Mouse (Mus musculus): Measurements from ENCODE around the gene Celf2.

GRCm38 (mm10) chr2:6726071-6726470 lies 783.3 kb downstream of the Celf2 start:
- TF ChIP-seq POLR2A (IDR thresholded peaks at IDR 0.05; ENCODE audit: borderline replicate concordance, control insufficient read depth, low read depth, low read length): no peak
- peak; percentile 43; the same call in 1 of the 2 replicates for TF ChIP-seq CTCF (IDR thresholded peaks at IDR 0.05; ENCODE audit: control insufficient read depth, insufficient read depth, low read length)
